Mouse (Mus musculus) natural killer cell, adult 2 months (primary cell): Measurements from ENCODE around the gene Ghrhr.

Source experiments
- DNase-seq, 2 experiments: peaks; one replicate each; pipeline ENCODE4 v3.0.0; 2022; ENCODE audit warnings: low spot score in 2 of 2

Gene Ghrhr

DNA sequence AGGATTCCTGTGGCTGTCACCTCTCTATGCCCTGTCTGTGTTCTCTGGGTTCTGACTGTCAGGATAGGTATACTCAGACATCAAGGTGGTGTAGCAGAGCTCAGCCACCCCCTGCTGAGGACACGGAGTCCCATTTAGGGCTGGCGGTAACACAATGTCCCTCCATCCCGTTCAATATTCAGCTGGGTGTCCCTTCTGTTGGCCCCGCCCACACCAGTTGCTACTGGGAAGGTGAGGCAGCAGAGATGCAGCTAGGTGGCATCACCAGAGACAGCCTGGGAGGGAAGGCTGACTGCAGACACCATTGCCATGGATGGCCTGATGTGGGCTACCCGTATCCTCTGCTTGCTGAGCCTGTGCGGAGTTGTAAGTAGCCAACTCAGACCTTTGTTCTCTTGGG, at the start of gene Ghrhr:
Gene Ghrhr, plus strand, starts transcription at position 220 of the 400 bp plus-strand sequence.
- no peak for DNase-seq

DNA sequence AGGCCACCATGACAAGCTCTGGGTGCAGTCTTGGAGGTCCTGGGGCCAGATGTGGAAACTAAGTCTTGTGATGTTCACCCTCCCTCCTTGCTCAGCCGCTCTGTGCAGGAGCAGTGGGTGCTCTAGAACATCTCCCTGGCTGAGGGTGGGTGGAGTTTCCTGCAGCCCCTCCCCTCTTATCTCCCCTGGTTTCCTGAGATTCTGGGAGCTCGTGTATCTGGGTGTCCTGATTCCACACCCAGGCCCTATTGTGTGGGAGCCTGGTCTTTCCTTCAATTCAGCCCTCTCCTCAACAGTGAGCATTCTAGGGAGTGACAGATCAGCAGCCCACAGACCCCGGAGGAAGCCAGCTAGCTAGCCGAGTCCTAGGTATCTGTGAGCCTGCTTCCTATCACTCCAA, 49.8 kb upstream of the Ghrhr start:
- no peak for DNase-seq

DNA sequence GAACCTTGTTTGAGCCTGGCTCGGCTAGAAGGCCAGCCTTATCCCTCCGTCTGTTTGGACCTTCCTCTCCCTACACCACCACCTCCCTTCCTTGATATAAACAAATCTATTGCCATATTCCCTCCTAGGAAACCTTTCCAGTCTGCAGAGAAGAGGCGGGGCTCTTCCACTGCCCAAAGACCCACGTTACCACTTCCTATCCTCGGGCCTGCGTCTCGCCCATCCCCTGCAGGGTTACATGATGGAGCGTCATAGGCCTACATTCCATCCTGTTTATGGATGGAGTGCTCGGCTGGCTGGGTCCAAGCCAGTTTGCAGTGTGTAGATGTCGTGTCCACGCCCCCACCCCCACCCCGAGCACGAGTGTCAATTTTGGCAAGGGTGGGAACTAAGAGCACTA, 48.8 kb upstream of the Ghrhr start:
- DNase-seq, result no peak

DNA sequence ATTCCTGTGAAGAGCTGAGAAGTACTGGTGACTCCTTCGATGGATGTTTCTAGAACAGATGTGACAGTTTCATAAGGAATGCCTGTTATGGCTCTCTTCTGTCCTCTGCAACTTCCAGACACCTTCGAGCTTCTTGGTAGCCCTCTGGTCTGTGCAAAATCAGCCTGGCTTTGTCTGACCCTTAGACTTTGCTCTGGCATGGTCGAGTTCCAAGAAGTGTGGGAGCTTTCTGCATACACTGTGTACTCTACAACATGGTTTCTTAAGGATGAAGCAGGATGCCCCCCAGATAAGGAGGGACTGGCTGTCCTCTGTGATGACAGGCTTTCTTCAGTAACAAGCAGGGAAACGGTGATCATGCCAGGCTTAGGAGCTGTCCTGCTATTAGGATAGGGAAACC, 47.9 kb upstream of the Ghrhr start:
- DNase-seq, result no peak

DNA sequence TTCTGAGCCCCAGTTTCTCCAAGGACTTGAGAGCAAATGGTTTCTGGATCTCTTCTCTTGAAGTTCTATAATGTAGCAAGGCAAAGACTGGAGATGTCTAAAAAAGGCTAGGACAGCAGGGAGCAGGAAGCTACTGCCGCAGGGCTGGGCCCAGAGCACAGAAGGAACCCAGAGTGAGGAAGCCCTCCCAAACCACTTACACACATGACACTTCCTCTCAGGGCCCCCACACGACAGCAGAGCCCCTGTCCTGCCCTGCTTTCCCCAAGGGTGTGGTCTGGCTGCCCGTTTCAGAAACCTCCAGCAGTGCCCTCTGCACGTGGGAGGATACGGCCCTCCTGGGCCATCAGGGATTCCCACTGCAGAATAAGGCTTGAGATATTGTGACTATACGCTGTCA, 44.8 kb upstream of the Ghrhr start:
- DNase-seq, result no peak

DNA sequence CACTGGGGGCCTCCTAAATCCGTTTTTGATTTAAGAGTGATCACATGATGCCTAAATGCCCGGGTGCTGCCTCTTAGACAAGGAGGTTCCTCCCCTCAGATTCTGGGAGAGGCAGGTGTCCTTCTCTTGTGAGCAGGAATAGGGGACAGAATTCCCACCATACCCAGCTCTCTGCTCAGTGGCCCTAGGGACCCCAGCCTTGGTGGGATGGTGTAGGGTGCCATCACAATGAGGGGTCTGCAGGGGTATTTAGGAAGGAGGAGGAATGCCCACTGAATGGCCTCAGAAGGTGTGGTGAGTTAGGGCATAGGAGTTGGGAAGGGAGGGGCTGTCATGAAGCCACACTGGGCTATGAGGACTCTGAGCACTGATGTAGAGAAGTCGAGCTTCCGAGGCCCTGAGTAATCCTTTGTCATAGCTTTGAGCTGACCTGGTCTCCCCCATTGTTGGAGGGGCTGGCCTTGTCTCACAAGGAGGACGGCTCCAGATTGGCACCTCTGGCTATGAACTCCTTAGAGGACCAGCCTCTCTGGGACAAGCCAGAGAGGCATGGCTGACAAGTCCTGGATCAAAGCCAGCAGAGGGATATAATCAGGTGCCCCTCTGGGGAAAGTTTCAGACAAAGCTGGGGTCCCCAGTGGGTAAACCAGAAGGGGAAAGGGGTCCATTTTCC, 43.9 kb upstream of the Ghrhr start:
- DNase-seq, result no peak

DNA sequence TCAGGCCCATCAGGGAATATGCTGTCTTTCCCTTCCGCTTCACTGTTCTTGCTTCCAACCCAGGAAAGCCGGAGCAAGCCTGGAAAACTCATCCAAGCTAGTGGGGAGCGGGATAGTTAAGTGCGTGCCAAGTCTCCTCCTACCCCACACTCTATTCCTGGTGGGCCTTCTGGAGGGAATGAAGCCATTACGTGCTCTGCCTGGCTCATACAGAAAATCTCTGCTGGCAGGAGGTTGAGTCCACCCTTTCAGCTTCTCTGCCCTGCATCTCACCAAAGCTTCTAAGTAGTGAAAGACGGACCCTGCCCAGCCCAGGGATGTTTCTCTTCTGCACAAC, 43.4 kb upstream of the Ghrhr start:
- DNase-seq, result no peak

DNA sequence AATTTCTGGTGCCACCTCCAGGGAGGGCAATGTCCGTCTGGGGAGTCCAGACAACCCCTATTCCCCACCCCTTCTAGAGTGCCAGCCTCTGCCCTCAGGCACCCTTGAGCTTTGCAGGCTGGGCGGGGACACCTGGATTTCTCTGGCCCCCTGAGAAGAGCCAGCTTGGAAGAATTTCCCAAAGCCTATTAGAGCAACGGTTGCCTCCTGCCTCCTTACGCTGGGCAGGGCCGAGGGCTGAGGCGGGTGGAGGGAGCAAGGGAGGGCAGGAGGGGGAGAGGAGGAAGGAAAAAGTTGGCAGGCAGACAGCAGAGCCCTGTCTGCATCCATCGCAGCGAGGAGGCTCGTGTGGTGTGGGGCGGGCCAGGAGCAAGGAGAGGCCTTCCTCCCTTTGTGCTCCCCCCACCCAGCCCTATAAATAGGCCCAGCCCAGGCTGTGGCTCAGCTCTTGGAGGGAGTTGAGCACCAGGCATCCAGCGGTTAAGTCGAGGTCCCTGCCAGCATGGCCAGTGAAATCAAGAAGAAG, 40.0 kb upstream of the Ghrhr start, which contains the start of gene Aqp1:
Gene Aqp1, plus strand, starts transcription at position 444 of the 526 bp plus-strand sequence.
- DNase-seq, result no peak

DNA sequence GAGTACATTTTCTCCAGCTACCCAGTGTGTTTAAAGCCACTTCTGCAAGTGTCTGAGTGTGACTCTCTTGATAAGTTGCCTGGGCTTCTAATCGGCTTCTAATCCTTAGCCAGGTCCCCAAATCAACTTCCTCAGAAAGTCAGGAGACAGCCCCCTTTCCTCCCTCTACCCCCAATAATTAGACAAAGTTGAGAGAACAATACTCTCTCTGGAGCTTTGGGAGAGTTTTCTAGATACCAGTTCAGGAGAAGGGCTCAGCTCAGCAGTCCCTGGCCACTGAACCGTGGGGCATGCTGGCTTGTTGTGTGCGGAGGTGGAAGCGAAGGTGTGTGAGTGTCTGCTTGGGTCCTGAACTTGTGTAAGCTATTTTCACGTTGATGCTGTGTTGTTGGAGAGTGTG, 38.9 kb upstream of the Ghrhr start:
- no peak for DNase-seq

DNA sequence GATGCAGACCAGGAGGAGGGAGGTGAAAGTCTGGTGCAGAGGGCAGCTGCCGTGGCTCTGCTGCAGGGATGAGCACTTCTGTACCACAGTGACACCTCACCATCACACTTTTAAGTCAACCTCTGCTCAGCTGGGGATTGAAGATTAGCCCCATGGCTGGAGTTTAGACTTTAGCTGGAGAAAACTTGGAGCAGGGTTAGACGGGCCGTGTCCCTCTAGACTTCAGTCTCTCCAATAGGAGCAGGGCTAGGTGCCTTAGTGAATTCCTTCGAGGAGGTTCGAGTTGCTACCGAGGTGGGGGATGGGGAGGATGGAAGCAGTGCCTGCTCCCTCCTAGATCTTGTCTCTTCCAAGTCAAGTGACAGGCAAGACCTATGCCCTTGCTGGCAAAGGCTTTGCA, 38.0 kb upstream of the Ghrhr start:
- no peak for DNase-seq

DNA sequence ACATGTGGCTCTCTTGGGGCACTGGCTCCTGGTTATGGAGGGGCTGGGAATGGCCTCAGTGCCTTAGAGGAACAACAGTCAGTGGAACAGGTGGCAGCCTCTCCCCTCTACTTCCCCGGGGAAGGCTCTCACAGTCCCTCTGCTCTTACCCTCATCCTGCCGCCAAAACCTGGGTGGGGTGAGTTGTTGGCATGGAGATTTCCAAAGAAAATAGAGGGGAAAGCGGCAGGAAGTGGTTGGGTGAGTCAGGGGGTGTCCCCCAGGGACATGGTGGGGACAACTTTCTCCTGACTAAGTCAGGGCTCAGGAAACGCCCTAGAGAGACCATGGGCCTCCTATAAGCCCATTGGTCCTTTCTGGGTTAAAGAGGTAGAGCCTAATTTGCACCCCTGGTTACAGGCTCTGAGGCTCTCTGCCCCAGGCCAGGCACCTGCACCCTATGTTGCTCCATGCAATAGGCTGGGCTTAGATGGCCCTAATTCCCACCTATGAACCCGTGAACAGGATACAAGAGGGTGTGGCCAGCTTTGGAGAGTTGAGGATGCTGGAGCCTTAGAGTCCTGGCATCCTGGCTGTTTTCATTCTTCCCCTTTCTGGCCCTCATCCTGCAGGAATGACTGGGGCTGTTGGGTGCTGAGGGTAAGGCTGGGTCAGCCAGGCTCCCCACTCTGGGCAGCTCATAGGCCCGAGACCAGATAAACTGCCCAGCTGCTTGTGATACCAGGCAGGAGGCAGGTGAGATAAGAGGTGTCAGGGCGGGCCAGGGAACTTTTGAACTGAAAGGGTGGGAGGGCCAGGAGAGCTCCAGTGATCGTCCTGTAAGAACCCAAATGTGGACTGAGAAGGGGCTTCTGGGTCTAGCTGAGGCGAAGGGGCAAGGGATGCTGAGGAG, 36.9 kb upstream of the Ghrhr start:
- DNase-seq, result no peak

DNA sequence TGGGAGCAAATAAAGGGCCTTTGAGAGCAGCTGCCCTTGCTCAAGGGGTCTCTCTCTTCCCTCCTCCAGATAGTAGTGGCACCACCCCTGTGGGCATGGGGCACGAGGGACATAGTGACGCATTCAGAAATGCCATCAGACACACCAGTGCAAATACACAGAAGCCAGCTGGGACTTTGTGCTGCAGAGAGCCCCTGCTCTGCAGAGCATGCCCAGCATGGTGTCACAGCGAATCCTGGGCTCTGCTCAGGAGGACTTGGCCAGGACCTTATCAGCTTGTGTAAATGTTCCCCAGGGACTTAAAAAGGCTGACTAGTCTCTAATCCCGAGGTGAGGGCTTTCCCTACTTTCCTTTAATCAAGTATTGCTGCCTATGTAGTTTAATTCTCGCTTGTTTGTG, 34.4 kb upstream of the Ghrhr start:
- no peak for DNase-seq

DNA sequence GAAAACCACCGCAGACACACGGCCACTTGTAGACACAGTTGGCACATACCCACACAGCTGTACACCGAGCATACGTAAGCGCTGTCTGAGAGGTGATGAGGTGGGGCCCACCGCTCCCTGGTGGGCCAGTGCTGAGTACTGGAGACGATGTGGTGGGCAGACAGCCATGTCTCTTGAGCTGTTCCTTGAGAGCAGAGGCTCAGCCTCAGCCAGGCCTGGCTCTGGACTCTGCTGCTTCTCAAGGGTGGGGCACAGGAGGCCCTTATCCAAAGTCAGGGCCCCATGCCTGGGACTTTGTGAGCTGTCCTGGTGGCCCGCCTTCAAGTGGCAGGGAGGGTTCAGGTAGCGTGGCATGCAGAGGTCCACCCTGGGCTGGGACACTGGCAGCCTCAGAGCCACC, 33.8 kb upstream of the Ghrhr start:
- DNase-seq, result no peak

DNA sequence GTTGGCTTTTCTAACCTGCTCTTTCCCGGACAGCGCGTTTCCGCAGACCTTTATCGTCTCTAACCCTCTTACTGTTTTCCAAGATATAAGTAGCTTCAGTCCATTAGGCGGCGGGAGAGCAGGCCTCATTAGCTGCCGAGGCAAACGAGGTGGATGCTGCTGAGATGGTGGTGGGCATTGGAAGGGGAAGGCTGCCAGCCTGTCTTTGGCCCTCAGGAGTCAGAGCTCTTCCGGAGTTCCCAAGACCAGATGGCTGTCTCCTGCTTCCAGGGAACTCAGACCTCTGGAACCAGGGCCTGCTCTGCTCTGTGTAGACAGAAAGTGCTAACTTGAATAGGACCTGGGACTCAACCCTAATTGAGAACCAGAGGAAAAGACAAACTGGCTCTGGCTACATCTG, 32.6 kb upstream of the Ghrhr start:
- no peak for DNase-seq

DNA sequence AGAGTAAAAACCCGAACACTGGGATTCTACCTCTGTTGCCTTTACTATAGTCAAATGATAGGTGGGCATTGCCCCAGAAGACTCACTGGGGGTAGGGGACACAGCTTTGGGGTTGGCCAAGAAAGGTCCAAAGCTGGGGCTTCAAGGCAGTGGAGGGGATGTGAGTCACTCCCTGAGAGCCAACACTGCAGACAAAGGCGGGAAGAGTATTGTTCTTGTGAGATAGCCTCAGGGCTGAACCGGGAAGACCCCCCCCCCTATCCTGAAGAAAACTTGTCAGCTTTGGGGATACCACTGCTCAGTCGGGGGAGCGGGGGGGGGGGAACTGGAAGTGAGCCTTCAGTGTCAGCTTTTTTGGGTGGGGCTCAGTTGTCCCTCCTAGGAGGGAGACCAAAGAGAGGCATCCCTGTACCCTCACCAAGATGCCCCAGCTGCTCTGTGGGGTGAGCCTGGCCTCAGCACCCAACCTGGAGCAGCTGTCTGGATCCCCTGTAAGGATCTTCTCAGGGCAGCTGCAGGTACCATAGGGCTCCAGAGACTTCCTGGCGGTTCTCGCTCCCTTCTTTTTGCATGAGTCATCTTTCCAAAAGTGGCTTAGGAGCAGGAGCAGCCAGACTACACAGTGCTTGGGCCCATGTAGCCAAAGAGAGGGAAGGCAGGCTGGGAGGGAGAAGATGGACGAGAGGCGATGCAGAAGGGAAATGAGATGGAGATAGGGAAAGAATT, 31.6 kb upstream of the Ghrhr start:
- no peak for DNase-seq

DNA sequence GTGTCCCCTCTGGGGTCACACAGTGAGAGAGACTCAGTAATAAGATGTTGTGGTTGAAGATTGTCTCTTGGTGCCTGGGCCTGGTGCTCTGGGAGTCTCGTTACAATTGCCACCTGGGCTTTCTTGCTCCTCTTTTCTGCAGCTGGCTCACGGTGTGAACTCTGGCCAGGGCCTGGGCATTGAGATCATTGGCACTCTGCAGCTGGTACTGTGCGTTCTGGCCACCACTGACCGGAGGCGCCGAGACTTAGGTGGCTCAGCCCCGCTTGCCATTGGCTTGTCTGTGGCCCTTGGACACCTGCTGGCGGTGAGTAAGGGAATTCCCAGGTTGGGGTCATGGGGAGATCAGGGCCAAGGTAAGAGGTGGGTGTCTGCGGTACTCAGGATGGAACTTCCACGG, 30.8 kb upstream of the Ghrhr start:
- no peak for DNase-seq

DNA sequence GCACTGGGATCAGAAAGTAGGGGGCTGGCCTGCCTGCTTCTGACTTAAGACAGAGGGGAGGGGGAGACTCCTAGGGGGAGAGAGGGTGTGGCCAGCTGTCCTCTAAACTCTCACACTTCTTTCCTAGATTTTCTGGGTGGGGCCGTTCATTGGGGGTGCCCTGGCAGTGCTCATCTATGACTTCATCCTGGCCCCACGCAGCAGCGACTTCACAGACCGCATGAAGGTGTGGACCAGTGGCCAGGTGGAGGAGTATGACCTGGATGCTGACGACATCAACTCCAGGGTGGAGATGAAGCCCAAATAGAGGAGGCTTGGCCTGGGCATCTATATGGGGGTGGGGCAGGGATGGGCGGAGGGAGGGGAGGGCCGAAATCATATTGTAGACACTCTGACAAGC, 29.6 kb upstream of the Ghrhr start:
- no peak for DNase-seq

DNA sequence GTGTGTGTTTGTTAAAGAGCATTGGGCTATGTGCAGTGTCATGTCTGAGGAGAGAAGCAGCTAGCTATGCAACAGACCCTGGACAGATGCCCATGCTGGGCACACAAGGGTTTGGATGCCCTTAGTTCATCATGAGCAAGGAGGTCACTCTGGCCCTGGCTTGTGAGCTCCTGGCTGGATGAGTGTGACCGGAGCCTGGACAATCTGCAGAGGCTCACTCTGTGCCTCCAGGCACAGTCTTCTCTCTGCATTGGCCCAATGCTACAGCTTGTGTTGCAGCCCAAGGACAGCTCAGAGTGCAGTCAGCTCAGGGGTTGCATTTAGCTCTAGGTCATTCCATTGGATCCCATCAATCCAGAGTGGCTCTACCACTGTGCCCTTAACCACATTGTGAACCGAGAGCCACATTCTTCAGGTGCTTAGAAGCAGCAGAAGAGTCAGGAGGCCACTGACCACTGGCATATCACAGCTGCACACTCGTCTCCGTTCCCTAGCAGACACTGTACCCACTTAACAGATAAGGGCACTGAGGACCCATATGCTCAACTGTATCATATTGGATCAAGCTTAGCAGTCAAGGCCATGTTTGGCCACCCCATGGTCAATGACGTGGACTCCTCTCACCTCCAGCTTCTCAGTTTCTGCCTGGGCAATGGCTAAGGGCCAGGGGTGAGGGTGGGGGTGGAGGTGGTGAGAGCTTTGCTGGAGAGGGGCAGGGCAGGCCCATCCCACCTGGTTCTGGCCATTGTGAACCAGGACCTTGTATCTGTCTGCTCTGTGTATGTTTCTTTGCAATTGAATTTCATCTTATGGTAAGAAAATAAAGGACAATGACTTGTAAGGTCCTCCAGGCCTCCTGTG, 28.2 kb upstream of the Ghrhr start:
- no peak for DNase-seq

DNA sequence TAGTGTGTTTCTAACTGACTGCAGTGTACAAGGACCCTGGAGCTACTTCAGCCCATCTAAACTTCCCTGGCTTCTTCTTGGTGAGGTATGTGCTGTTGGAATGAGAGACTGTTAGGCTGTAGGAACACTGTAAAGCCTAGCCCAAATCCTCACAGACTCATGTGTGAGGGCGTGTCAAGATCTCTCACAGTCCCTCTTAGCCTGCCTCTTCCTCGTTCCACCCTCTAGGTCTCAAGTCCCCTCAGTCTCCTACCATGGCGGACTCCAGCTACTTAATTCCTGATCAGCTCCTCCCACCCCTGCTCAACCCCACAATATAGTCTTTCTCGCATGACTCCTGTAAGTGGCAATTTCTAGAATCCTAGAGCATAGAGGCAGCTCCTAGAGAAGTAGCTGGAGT, 26.9 kb upstream of the Ghrhr start:
- no peak for DNase-seq

DNA sequence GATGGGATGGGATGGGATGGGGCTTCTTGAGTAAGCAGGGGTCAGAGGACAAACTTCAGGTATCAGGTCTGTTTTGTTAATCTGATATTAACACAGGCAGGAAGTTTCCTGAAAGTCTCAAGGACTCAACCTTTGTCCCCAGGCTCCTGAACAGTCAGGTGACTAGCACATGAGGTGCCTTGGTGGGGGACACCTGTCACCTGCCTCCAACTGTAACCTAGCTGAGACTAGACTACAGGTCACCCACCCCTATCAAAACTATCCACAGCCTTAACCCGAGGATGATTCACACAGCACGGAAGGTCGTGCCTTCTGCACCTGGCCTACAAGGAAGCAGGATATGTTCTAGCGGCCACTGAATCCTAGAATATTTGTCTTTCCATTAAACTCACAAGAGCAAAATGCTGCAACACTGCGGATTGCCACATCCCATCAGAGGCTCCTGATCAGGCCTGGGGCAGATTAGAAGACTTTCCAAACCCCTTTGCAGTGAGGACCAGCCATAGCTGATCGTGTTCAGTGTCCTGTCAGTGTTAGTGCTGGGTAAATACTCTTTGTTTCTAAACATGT, 25.6 kb upstream of the Ghrhr start:
- DNase-seq, result no peak

DNA sequence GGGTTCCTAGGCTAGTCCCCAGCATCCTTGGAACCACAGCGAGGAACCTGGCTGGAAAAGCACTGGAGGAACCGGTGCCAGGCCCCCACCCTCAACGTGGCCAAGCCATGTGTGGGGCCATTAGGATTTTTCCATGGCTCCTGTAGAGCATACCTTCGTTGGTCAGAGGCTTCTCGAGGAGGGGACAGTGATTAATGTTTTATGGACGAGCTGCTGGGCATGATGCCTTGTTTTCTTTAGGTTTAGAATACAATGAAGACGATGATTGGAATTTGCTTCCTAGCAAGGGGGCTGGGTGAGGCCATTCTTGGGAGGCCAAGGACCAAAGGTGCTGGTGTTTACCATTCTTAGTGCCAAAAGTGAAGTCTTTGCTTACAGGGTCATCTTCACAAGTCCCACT, 24.4 kb upstream of the Ghrhr start:
- no peak for DNase-seq
